Mouse (Mus musculus) frontal cortex, adult (tissue): ENCODE results near the gene Frmd4b.

Experiments used
- ATAC-seq: cut with Nextera tagmentation; 2 replicates; pipeline ENCODE4 v1.9.2; 2017; ENCODE audit warnings: mild to moderate bottlenecking, moderate library complexity, mixed read lengths; ENCODE audit not compliant: low TSS enrichment

Gene Frmd4b

DNA sequence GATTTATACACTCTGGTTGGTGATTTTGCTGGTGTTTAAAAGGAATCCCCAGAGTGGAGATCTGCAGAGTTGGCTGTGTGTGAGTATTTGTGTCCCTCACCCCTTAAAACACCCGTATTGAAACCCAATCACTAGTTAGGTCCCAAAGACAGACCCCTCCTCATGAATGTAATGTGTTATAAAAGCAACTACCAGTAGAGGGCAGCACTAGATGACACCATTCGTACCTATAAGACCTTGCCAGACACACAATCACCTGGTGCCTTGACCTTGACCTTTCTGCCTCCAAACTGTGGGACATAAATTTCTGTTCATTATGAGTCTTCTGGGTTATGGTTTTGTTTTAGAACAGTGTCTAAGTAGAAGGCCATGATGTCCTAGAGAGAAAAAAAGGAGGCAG, 96.8 kb downstream of the Frmd4b start:
- ATAC-seq = no peak

- ATAC-seq = no peak
Observed at GRCm38 (mm10) chr6:97519553-97519952, 97.8 kb downstream of the Frmd4b start.

DNA sequence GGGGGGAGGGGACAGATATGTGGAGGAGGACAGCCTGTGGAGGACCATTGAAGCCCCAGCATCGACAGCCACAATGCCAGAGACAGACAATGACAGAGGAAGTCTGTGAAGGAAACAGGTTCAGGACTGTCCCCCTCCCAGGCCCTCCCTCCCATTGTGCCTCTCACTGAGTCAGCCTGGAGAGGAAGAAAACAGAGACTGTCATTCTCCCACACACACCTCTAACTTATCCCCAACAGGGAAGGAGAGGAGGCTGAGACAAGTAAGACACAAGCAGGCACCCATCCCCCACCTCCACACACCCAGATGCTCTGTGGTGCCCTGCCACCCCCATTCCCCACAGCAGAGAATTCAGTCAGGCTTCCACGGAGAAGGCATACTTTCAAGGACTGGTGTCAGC, 98.9 kb downstream of the Frmd4b start:
- no peak for ATAC-seq

DNA sequence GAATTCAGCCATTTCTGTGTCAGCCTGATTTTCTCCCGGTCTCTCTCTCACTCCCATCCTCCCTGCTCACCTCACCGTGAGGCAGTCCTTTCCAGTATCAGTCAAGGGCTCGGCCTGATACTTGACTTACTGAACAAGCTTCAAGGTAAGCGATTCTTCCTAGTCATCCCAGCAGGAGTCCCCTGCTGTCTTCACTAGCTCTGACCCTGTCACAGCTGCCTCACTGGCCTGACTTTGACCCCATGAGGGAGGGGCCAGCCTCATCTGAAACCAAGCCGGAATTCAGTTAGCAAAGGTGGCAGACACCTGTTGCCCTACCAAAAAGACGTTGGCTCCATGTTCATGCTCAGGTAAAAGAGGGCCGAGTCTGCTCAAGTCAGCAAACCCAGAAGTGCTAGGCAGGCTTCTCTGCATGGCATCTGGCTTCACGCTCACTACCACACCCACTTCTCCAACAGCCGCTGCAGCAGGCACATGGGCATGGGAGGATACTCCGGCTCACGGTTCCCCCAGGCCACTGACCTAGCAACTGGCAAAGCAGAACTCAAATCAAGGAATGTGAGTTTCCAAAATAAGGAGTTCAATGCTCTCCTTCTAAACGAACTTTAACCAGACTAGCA, 99.6 kb downstream of the Frmd4b start:
- ATAC-seq = no peak

DNA sequence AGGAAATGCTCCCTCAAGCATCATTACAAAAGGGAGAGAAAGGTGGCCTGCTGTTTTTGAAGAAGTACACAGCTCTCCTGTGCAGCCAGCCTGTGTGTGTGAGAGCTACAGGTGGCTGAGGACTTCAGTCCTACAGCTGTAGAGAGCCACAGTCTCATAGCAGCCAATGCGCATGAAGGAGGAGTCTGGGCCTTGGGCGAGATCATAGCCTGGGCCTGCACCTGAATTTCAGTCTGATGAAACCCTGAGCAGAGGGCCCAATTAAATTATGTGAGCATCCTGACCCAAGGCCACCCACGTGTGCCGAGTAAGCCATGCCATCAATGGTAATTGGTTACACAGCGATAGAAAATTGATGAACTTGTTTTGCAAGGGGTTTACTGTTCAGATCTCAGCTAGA, 100.4 kb downstream of the Frmd4b start:
- no peak for ATAC-seq

DNA sequence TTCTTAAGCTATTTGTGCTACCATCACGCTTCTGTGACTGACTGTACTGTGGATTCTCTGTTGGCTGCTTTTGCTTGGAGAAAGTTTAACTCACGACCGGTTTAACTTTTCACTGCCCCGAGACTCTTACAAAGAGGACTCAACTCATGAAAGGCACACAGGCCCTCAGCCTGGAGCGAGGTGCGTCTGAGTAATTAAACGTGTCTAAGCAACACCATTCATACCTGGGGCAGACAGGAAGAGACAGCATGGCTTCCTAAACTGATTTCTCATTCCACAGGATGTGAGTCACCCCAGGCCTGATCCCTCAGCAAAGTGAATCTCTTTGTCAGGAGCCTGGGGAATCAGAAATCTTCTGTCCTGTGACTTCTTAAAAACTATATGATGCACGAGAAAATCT, 106.6 kb downstream of the Frmd4b start:
- ATAC-seq = no peak

GRCm38 (mm10) chr6:97509434-97509833, 107.9 kb downstream of the Frmd4b start:
- ATAC-seq = no peak

- ATAC-seq = no peak
Observed at GRCm38 (mm10) chr6:97508480-97508879, 108.9 kb downstream of the Frmd4b start.

- no peak for ATAC-seq
Observed at GRCm38 (mm10) chr6:97507893-97508292, 109.4 kb downstream of the Frmd4b start.

DNA sequence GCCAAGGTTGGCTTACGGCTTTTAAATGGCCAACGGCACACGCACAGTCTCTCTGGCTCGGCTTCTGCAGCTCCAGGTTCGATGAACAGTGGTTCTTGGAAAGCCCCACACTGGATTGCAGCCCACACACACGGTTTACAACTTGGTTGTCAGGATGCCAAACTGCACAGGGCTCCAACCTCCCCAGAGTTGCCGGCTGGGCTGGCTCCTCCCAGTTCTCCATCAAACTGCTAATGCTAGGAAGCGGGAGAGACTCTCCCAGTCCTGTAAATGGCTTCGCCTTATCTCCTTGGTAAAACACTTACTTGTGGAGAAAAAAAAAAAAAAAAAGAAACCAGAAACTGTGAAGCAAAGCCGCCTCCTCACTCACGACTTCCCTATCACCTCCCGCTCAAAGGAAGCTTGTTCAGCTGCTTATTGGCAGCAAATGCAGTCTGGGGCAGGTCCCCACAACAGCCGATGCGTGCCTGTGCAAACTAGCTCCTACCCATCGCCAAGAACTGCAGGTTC, 111.1 kb downstream of the Frmd4b start:
- ATAC-seq = peak; percentile 98

DNA sequence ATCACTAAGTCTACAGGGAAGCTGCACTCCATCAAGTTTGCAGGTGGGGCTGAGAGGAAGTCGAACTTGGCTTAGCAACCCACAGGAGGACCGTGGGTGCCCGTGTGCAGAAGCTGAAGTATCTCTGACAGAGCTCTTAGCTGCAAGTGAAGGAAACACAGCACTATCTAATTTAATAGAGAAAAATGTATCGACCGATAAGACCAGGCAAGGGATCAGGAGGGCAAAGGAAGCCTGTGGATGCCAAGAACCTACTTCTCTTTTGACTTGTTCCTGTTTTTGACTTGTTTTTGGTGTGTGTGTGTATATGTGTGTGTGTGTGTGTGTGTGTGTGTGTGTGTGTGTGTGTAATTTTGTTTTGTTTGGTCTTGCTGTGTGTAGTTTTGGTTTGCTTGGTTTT, 112.7 kb downstream of the Frmd4b start:
- ATAC-seq = no peak

DNA sequence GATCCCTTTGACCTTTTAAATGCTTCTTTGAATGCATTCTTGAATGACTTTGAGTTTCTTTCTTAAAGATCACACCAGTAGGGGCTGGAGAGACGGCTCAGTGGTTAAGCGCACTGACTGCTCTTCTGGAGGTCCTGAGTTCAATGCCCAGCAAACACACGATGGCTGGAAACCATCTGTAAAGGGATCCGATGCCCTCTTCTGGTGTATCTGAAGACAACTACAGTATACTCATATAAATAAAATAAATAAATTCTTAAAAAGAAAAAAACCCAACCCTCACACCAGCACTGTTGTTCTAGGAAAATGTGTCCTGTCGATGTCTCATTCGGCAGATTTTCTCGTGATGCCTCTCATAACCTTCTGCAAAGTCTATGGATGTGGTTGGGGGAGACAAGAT, 116.3 kb downstream of the Frmd4b start:
- ATAC-seq = no peak

DNA sequence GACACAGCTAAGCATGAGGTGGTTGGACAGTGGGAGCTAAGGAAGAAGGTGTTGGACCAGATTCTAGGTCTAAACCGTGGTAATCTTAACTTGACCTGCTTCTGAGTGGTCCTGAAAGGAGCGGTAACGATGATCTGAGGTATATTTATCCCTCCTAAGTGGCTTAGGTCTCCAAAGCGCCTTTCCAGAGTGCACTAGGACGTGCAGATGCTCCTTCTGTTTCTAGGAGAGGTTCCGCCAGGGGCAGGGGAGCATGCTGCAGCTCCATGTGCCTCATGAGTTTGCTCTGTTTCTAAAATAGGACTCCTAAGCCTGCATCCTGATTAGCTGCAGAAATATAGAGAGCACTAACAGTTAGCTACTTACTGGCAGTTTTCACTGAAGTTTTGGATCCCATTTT, 117.1 kb downstream of the Frmd4b start:
- ATAC-seq = peak; percentile 55; the same call in 1 of the 2 replicates

DNA sequence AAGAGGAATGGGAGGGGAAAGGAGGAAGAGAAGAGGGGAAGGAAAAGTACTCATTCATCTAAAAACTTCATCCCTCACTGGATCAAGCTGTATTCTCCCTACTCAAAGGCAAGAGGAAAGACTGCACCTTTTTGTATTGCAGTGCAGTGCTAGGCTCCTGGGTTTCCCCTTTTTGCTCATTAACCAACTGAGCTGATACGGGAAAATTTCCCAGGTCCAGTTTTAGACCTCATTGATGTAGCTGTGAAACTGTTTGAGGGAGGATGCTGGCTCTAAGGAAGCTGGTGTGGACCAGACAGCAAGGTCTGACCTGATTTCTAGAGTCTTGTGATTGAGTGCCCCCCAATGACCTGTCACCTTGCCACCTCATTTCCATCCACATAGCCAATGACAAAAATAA, 121.3 kb downstream of the Frmd4b start:
- ATAC-seq = no peak

- no peak for ATAC-seq
Observed at GRCm38 (mm10) chr6:97491065-97491464, 126.3 kb downstream of the Frmd4b start.

GRCm38 (mm10) chr6:97488821-97489220, 128.5 kb downstream of the Frmd4b start:
- ATAC-seq = no peak

DNA sequence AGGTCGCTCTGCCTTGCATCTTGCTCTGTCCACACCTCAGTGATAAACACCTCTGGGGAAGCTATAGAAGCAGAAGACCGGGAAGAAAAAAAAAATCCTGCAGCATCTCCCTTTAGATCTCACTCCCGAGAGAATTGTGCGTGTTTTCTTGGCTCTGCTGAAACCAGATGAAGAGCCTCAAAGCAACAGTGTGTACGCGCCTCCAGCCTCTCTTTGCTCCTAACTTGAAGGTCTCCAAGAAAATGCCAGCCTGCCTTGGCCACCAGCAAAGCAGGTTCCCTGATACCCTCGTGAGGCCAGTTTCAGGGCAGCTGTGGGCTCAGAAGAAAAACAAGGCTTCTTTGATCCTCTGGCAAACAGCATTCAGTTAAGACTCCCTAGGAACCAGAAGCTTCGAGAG, 129.1 kb downstream of the Frmd4b start:
- no peak; the same call in 1 of the 2 replicates for ATAC-seq

GRCm38 (mm10) chr6:97487535-97488081, 129.7 kb downstream of the Frmd4b start:
- ATAC-seq = peak; percentile 74

GRCm38 (mm10) chr6:97486813-97487361, 130.5 kb downstream of the Frmd4b start:
- ATAC-seq = peak; percentile 26; the same call in 1 of the 2 replicates

DNA sequence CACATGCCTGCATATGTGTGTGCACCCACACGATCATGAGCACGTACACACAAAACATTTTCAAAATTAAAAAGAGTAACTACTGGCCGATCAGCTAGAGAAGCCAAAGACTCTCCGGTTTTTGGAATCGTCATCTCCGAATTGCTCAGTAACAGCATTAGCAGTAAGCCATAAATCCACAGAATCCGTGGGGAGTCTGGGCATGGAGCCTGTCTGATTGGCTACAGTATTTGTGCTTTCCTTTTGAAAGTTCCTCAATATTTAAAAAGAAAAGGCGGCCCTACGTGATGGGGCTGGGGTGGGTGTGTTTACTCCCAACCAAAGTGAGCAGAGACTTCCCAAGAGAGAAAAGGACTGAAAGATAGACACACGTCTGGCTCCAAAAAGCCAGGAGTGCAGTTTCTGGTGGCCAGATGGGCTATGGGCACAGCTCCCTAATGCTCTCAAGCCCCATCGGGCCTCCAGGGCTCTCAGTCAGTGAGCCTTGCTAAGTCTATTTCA, 131.4 kb downstream of the Frmd4b start:
- ATAC-seq = no peak

DNA sequence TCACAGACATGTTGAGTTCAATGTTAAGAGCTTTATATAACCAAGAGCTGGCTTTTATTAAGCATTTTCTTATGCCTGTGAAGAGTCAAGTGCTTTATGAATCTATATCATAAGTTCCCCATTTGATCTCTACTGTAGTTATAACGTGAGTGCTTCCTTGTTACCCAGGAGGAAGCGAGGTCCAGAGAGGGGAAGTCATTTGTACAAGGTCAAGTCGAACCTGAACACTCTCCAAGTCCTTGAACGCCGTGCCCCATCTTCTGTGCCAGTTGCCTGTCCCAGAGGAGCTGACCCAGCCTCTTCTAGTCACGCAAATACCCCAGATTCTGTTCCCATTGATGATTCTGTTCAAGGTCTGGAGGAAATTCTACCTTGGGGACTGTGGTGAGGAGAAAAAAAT, 135.4 kb downstream of the Frmd4b start:
- ATAC-seq = no peak

DNA sequence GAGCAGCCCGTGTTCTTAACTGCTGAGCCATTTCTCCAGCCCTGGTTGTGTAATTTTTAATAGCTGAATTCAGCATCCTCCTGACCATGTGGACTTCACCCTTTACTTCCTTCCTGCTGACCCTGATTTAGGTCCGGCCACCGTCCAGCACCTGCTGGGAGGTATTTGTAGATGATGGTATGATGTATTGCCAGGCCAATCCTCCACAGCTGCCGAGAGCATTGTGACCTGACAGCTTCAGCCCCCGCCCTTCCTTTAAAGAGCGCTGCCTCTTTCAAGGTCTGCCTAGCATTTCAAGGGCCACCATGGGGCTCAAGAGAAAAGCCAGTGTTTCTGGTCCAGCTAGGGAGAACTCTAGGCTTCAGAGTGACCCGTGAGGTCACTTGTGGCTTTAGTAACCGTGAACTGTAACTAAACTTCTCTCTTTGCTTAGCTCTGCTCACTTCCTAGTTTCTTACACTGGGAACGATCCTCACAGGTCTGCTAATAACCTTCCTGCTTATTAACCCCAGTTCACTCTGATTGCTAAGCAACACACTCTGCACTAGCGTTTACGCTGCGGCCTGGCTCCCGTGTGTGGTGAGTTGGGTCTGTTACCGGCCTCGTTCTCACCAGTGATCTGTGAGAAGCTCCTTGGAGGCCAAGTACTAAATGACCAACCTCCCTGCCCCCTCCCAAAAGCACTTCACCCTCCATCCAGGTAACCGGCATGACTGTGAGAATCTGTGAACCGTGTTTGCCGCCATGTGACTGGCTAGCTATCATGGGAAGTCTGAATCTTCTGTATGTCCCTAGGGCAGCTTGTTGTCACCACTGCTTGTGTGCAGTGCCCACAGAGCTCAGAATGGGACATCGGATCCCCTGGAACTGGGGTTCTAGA, 138.1 kb downstream of the Frmd4b start:
- no peak for ATAC-seq
